Mouse (Mus musculus) left cerebral cortex, postnatal 10 days (tissue): ENCODE data around the gene Cyb5r1. TPM values are rescaled to one million over a fixed set of nuclear protein-coding genes. Genes with fewer than 3 reads are reported as not detected.
"Not testable (repeated sequence)": the region's sequence is repeated elsewhere in the genome, so short reads cannot be mapped to it uniquely, and the experiment has no call there.

ENCODE experiments used
- DNase-seq, 2 experiments: peaks; one replicate each; pipeline ENCODE4 v3.0.0; 2021 to 2022; ENCODE audit warnings: low spot score in 2 of 2, mixed read lengths in 1 of 2; ENCODE audit errors: extremely low spot score in 1 of 2
- intact Hi-C: fragments of 180-260 bp; cut with DNase I; formaldehyde crosslinking; loops from one replicate; pipeline ENCODE4 v1.15.1; 2025
- total RNA-seq, 2 experiments: library from RNA; stranded (reverse); gene quantifications; 2 replicates each; pipeline ENCODE4 v1.2.3; 2021

Gene Cyb5r1
- total RNA-seq, 2 experiments from 2014 or later = 20.4 to 24.1 TPM

DNA sequence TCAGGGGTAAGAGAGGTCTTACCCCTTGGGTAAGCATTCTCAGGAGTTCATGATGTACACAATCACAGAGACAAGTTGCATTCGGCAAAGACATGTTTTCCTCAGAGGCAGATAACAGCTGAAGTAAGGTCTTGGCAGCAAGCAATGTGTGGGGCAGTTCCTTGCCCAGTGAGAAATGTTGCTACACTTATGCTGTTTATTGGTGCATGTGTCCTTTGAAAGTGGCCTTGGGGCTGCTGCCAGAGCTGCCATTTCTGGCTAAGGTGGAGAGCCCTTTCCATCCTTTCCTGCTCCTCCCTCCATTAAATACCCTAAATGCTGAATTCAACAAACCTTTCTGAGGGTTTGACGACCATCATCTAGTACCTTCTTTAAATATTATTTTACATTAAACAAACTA, 40.1 kb downstream of the Cyb5r1 start:
- intact Hi-C loops = no loop called here
- no peak for DNase-seq

DNA sequence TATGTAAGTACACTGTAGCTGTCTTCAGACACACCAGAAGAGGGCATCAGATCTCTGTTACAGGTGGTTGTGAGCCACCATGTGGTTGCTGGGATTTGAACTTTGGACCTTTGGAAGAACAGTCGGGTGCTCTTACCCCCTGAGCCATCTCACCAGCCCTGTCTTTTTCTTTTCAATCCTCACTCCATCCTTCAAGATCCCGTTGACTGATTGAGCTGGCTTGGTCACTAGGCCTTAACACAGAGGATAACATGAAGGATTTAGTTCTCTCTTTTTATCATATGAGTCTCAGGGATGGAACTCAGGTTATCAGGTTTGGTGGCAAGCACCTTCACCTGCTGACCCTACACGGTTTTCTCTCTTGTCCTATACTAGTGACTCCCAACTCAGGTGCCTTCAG, 43.2 kb downstream of the Cyb5r1 start:
- DNase-seq, intact Hi-C loops: not testable (repeated sequence)

GRCm38 (mm10) chr1:134450201-134450600, 44.8 kb downstream of the Cyb5r1 start:
- intact Hi-C loops = no loop called here
- no peak for DNase-seq

DNA sequence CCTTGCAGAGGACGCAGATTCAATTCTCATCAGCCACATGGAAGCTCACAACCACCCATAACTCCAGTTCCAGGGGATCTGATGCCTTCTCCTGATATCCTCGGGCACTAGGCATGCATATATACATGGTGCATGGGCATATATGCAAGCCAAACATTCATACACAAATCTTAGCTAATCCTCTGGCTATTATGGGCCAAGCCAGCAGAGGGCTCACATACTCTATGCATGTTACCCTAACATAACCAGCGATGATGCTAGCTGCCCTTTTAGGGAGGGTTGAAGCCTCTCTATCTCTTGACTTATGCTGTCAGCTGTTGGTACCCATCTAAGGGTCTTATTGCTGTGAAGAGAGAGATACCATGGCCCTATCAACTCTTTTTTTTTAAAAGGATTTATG, 45.6 kb downstream of the Cyb5r1 start:
- intact Hi-C loops = no loop called here

DNA sequence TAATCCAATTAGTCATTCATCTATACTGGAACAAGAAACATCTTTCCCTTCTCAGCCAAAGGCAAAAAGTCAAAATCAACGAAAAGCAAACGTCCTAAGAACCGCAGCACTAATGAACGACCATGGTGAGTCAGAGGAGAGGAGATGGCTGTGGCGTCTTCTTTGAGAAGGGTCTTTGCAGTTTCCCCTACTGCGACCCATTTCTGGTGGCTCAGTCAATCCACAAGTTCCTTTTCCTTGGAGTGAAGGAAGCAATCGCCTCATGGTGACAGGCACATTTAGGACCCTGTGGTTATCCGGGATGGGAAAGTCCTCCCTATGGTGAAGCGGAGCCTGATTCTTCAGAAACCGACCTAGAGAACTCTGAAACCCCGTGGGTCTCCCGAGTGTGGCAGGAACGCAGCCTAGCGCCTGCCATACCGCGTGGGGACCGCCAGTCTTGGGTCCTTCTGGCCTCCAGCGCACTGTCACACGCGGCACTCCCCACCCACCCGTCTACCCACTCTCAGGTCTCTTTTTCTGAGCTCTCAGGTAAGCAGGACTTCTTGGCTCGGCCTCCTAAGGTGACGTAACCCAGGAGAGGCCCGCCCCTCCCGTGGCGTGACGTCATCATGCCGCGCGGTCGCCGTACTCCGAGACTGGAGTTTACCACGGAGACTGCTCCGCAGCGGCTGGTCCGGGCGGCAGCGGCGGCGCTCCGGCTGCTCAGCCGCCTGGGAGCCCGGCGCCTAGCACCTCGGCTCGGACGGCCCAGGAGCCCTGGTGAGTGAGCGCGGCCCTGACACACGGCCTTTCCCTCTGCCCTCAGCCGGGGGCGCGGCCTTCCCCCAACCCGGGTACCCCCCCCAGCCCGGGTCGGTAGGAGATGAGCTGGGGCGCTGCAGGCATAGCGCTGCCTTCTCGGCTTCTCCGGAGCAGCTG, 49.8 kb downstream of the Cyb5r1 start, which contains the start of gene Klhl12:
Gene Klhl12 (plus strand): TSS at position 628 of the 921 bp plus-strand sequence.
- intact Hi-C loops = loop anchor here (2.0 kb wide), 1 partner anchor 92 kb away; no protein-coding TSS in a partner anchor
- DNase-seq = peak; percentile 92 to 95

More for the DNA sequence above, 45.6 kb downstream of the Cyb5r1 start:
- peak; percentile 16 to 32 for DNase-seq

GRCm38 (mm10) chr1:134456060-134456459, 50.7 kb downstream of the Cyb5r1 start:
- DNase-seq = no peak
- intact Hi-C loops = no loop called here

- no peak for DNase-seq
- intact Hi-C loops = no loop called here
Measured at GRCm38 (mm10) chr1:134458139-134458727, 52.9 kb downstream of the Cyb5r1 start.

- intact Hi-C loops = no loop called here
- no peak for DNase-seq
Measured at GRCm38 (mm10) chr1:134460294-134461284, 55.2 kb downstream of the Cyb5r1 start.

Other genes with a start within 250 kb of the Cyb5r1 start
- gene Chil1, start 223.4 kb upstream of the Cyb5r1 start, total RNA-seq = 1 to 10 TPM; 5.0 to 5.9 TPM
- not detected for gene Mybph, start 212.1 kb upstream of the Cyb5r1 start, total RNA-seq
- gene Adora1, start 170.1 kb upstream of the Cyb5r1 start, total RNA-seq = 100 to 1,000 TPM; 154 to 165 TPM
- not detected for gene Myog, start 115.6 kb upstream of the Cyb5r1 start, total RNA-seq
- 10 to 100 TPM; 78.0 to 78.3 TPM for gene Ppfia4, start 72.6 kb upstream of the Cyb5r1 start, total RNA-seq
- gene Tmem183a, start 43.6 kb upstream of the Cyb5r1 start, total RNA-seq = 10 to 100 TPM; 86.5 to 96.6 TPM
- gene 4933406M09Rik, start 19.6 kb upstream of the Cyb5r1 start, total RNA-seq = not detected
- gene Adipor1, start 9.8 kb downstream of the Cyb5r1 start, total RNA-seq = 10 to 100 TPM; 62.3 TPM
- gene Klhl12, start 50.0 kb downstream of the Cyb5r1 start, total RNA-seq = 10 to 100 TPM; 36.0 to 36.4 TPM
- 10 to 100 TPM; 36.1 to 39.4 TPM for gene Rabif, start 89.1 kb downstream of the Cyb5r1 start, total RNA-seq
- gene Mgat4e, start 144.1 kb downstream of the Cyb5r1 start, total RNA-seq = under 1 TPM in 1 of 2 experiments, not detected in 1; 0.24 TPM
- gene Kdm5b, start 154.6 kb downstream of the Cyb5r1 start, total RNA-seq = 10 to 100 TPM; 63.8 to 66.6 TPM
- gene Syt2, start 241.1 kb downstream of the Cyb5r1 start, total RNA-seq = 10 to 100 TPM; 17.5 to 23.2 TPM